8 mouse cellular contexts compared by ENCODE assay signal in genomic region chr3:88622113-88622940, GRCm38 (mm10). TPM values are rescaled to one million over a fixed set of nuclear protein-coding genes. Genes with fewer than 3 reads are reported as not detected.
DNase-seq lines count a peak whose midpoint lies in the region; ATAC-seq and TF ChIP-seq lines count a peak whose summit lies in the region.

No protein-coding gene starts in this region.

- no peak for TF ChIP-seq POLR2A in ES-Bruce4 (IDR thresholded peaks at IDR 0.05; ENCODE audit: insufficient read depth, low read length)

- under 1% methylated on average over 24 of the region's 24 CpGs for WGBS in embryonic facial prominence, embryonic 11.5 days
- under 1% methylated on average over 24 of the region's 24 CpGs for WGBS in limb, embryonic 11.5 days
- under 1% methylated on average over 24 of the region's 24 CpGs for WGBS in midbrain, embryonic 13.5 days

- TF ChIP-seq EP300 in ES-Bruce4 (IDR thresholded peaks at IDR 0.05; ENCODE audit: insufficient read depth, low read depth, low read length) = no peak

- H3K9ac ChIP-seq in ES-Bruce4 (ENCODE audit: low read depth, poor library complexity, severe bottlenecking) = peak overlapping the region; percentile 85
- peak overlapping the region; percentile 99 for H3K9ac ChIP-seq in embryonic facial prominence, embryonic 11.5 days (replicated peaks; ENCODE audit: low read length)
- peak overlapping the region; percentile 86 for H3K9ac ChIP-seq in limb, embryonic 11.5 days (ENCODE audit: low read length)
- peak overlapping the region; percentile 94 for H3K9ac ChIP-seq in midbrain, embryonic 13.5 days (replicated peaks)

- peaks cover 8% of the 10 kb centered on the region for H3K4me1 ChIP-seq in ES-Bruce4 (ENCODE audit: control insufficient read depth, insufficient read depth, low read length)
- H3K4me1 ChIP-seq in embryonic facial prominence, embryonic 11.5 days (ENCODE audit: control insufficient read depth, insufficient read depth, low read length) = peaks cover 5% of the 10 kb centered on the region; the same call in 1 of the 2 replicates
- H3K4me1 ChIP-seq in limb, embryonic 11.5 days (ENCODE audit: control insufficient read depth, insufficient read depth, low read length) = peaks cover 15% of the 10 kb centered on the region
- H3K4me1 ChIP-seq in midbrain, embryonic 13.5 days (replicated peaks) = peaks cover 50% of the 10 kb centered on the region

- intact Hi-C loops in heart, postnatal 14 days (cut with DNase I) = loop anchor here (1.0 kb wide), 1 partner anchor 17 kb away; the partner anchor contains the start of gene Arhgef2

- peaks cover 6% of the 10 kb centered on the region for H3K9me3 ChIP-seq in ES-Bruce4 (replicated peaks; ENCODE audit: control insufficient read depth, insufficient read depth, low read length, poor library complexity, severe bottlenecking)
- no peaks in the 10 kb centered on the region for H3K9me3 ChIP-seq in embryonic facial prominence, embryonic 11.5 days (replicated peaks; ENCODE audit: control insufficient read depth, low read length)
- no peaks in the 10 kb centered on the region for H3K9me3 ChIP-seq in limb, embryonic 11.5 days (ENCODE audit: control insufficient read depth, low read length)
- H3K9me3 ChIP-seq in midbrain, embryonic 13.5 days = no peaks in the 10 kb centered on the region

- peak overlapping the region; percentile 37 for H3K27ac ChIP-seq in ES-Bruce4 (ENCODE audit: insufficient read depth, low read length)
- H3K27ac ChIP-seq in embryonic facial prominence, embryonic 11.5 days (replicated peaks; ENCODE audit: low read depth, low read length) = peak overlapping the region; percentile 91
- H3K27ac ChIP-seq in limb, embryonic 11.5 days (replicated peaks; ENCODE audit: low read depth, low read length) = peak overlapping the region; percentile 86
- H3K27ac ChIP-seq in midbrain, embryonic 13.5 days = peak overlapping the region; percentile 99

- no peaks in the 10 kb centered on the region for H3K27me3 ChIP-seq in ES-Bruce4 (ENCODE audit: control insufficient read depth, insufficient read depth, low read length, poor library complexity, severe bottlenecking)
- no peaks in the 10 kb centered on the region for H3K27me3 ChIP-seq in embryonic facial prominence, embryonic 11.5 days (ENCODE audit: control insufficient read depth, insufficient read depth, low read length)
- no peaks in the 10 kb centered on the region for H3K27me3 ChIP-seq in limb, embryonic 11.5 days (ENCODE audit: control insufficient read depth, insufficient read depth, low read length)
- no peaks in the 10 kb centered on the region for H3K27me3 ChIP-seq in midbrain, embryonic 13.5 days

- ATAC-seq in embryonic facial prominence, embryonic 11.5 days (replicated peaks; ENCODE audit: insufficient number of reproducible peaks, low FRiP score, low TSS enrichment, low read depth) = no peak
- ATAC-seq in limb, embryonic 11.5 days (ENCODE audit: insufficient number of reproducible peaks, low FRiP score, low TSS enrichment, low read depth) = no peak
- ATAC-seq in midbrain, embryonic 13.5 days = peak; percentile 13; the same call in 1 of the 2 replicates

- DNase-seq in adrenal gland, adult 2 months = peak; percentile 60
- no peak for DNase-seq in adrenal gland, adult 8-10 months
- peak; percentile 56 for DNase-seq in embryonic facial prominence, embryonic 11.5 days (ENCODE audit: low spot score)
- peak; percentile 68 to 75 for DNase-seq in heart, postnatal 14 days
- DNase-seq in limb, embryonic 11.5 days (ENCODE audit: low spot score) = peak; percentile 52
- DNase-seq in yolk sac, embryonic 10.5 days (ENCODE audit: low spot score) = peak; percentile 57

- peak overlapping the region; percentile 92 for H3K4me2 ChIP-seq in embryonic facial prominence, embryonic 11.5 days (ENCODE audit: low read depth, low read length)
- peak overlapping the region; percentile 63 for H3K4me2 ChIP-seq in limb, embryonic 11.5 days (ENCODE audit: low read depth, severe bottlenecking)
- H3K4me2 ChIP-seq in midbrain, embryonic 13.5 days (replicated peaks) = peak overlapping the region; percentile 97

- TF ChIP-seq CTCF in ES-Bruce4 (IDR thresholded peaks at IDR 0.05; ENCODE audit: low read depth, low read length) = no peak

- H3K4me3 ChIP-seq in ES-Bruce4 (ENCODE audit: low read depth, low read length) = peak overlapping the region; percentile 82
- H3K4me3 ChIP-seq in embryonic facial prominence, embryonic 11.5 days (ENCODE audit: low read depth, low read length) = peak overlapping the region; percentile 96
- peak overlapping the region; percentile 62 for H3K4me3 ChIP-seq in limb, embryonic 11.5 days (ENCODE audit: low read depth, low read length)
- peak overlapping the region; percentile 77 for H3K4me3 ChIP-seq in midbrain, embryonic 13.5 days (replicated peaks)

- H3K36me3 ChIP-seq in ES-Bruce4 (ENCODE audit: control insufficient read depth, insufficient read depth, low read length, poor library complexity, severe bottlenecking) = peaks cover 2% of the 10 kb centered on the region; the same call in 1 of the 2 replicates
- H3K36me3 ChIP-seq in embryonic facial prominence, embryonic 11.5 days (replicated peaks; ENCODE audit: control insufficient read depth, insufficient read depth, low read depth, low read length) = no peaks in the 10 kb centered on the region; the same call in 1 of the 2 replicates
- H3K36me3 ChIP-seq in limb, embryonic 11.5 days (ENCODE audit: control insufficient read depth, insufficient read depth, low read length) = no peaks in the 10 kb centered on the region; the same call in 1 of the 2 replicates
- H3K36me3 ChIP-seq in midbrain, embryonic 13.5 days = peaks cover 15% of the 10 kb centered on the region

RNA-seq across cellular contexts. Expression of gene Arhgef2, which starts 16.6 kb away (rescaled TPM):
- 10 to 100 TPM; 26.3 to 33.3 TPM for total RNA-seq in adrenal gland, adult 2 months (2021)
- 35.9 and 37.5 TPM in 2 replicates for polyA plus RNA-seq in adrenal gland, adult 2 months (2012; rRNA removed)
- total RNA-seq in adrenal gland, adult 8-10 months (2022) = 10 to 100 TPM; 22.0 to 48.2 (median 31.5) TPM
- 71.2 and 74.9 TPM in 2 replicates for polyA plus RNA-seq in ES-Bruce4 (2011; ENCODE audit: insufficient read depth, insufficient read length, low read depth, missing spikeins)
- 82.2 and 89.3 TPM in 2 replicates for polyA plus RNA-seq in embryonic facial prominence, embryonic 11.5 days (2014; fragmentation: Nextera tagmentation; extraction: Ambion mirVana)
- 10 to 100 TPM; 71.1 to 71.5 TPM for total RNA-seq in heart, postnatal 14 days (2021)
- polyA plus RNA-seq in limb, embryonic 11.5 days (2014; fragmentation: Nextera tagmentation; extraction: Ambion mirVana) = 132 and 134 TPM in 2 replicates
- polyA plus RNA-seq in midbrain, embryonic 13.5 days (2015; fragmentation: Nextera tagmentation; extraction: Ambion mirVana) = 163 and 175 TPM in 2 replicates

RNA-seq across cellular contexts. Expression of gene Rxfp4, which starts 30.6 kb away (rescaled TPM):
- not detected for total RNA-seq in adrenal gland, adult 2 months (2021)
- not detected in 2 replicates for polyA plus RNA-seq in adrenal gland, adult 2 months (2012; rRNA removed)
- total RNA-seq in adrenal gland, adult 8-10 months (2022) = not detected
- polyA plus RNA-seq in ES-Bruce4 (2011; ENCODE audit: insufficient read depth, insufficient read length, low read depth, missing spikeins) = not detected in 2 replicates
- polyA plus RNA-seq in embryonic facial prominence, embryonic 11.5 days (2014; fragmentation: Nextera tagmentation; extraction: Ambion mirVana) = not detected in 2 replicates
- not detected for total RNA-seq in heart, postnatal 14 days (2021)
- not detected in 2 replicates for polyA plus RNA-seq in limb, embryonic 11.5 days (2014; fragmentation: Nextera tagmentation; extraction: Ambion mirVana)
- not detected in 2 replicates for polyA plus RNA-seq in midbrain, embryonic 13.5 days (2015; fragmentation: Nextera tagmentation; extraction: Ambion mirVana)

RNA-seq across cellular contexts. Expression of gene Ssr2, which starts 46.7 kb away (rescaled TPM):
- 100 to 1,000 TPM; 178 to 218 TPM for total RNA-seq in adrenal gland, adult 2 months (2021)
- 110 and 151 TPM in 2 replicates for polyA plus RNA-seq in adrenal gland, adult 2 months (2012; rRNA removed)
- 100 to 1,000 TPM; 139 to 217 (median 172) TPM for total RNA-seq in adrenal gland, adult 8-10 months (2022)
- 348 and 382 TPM in 2 replicates for polyA plus RNA-seq in ES-Bruce4 (2011; ENCODE audit: insufficient read depth, insufficient read length, low read depth, missing spikeins)
- polyA plus RNA-seq in embryonic facial prominence, embryonic 11.5 days (2014; fragmentation: Nextera tagmentation; extraction: Ambion mirVana) = 184 and 201 TPM in 2 replicates
- total RNA-seq in heart, postnatal 14 days (2021) = 100 to 1,000 TPM in 1 of 2 experiments, 10 to 100 TPM in 1; 95.9 to 108 TPM
- polyA plus RNA-seq in limb, embryonic 11.5 days (2014; fragmentation: Nextera tagmentation; extraction: Ambion mirVana) = 220 and 233 TPM in 2 replicates
- polyA plus RNA-seq in midbrain, embryonic 13.5 days (2015; fragmentation: Nextera tagmentation; extraction: Ambion mirVana) = 142 and 148 TPM in 2 replicates

Comparison
In these comparisons a context has a peak if more than half of its experiments do, and no peak if none do; other contexts are left out.
1. H3K27ac ChIP-seq: peak in every context shown above with its lines; median percentile 99 in midbrain, embryonic 13.5 days; 91 in embryonic facial prominence, embryonic 11.5 days; 86 in limb, embryonic 11.5 days; 37 in ES-Bruce4.